Mouse (Mus musculus) kidney, embryonic 14.5 days (tissue): ENCODE measurements at regions not wholly inside any gene's neighbourhood (a gene's known extent, or its start where the extent isn't known, plus 50 kb on each side); places are given as distances from the start of the nearest gene placed in this dataset.

ENCODE experiments used
- ATAC-seq: fragments of 200-750 bp; cut with Nextera tagmentation; 2 replicates; pipeline ENCODE4 v1.8.0; 2017; ENCODE audit warnings: moderate number of reproducible peaks, mild to moderate bottlenecking, moderate TSS enrichment, moderate library complexity; ENCODE audit not compliant: low FRiP score, low TSS enrichment
- H3K27ac ChIP-seq: fragments of 300-500 bp; sonication (generic); 2 replicates; pipeline ENCODE4 v1.5.1; 2014; ENCODE audit warnings: low read depth, mild to moderate bottlenecking, low read length, moderate library complexity, mixed read lengths
- H3K27me3 ChIP-seq: fragments of 300-500 bp; sonication (generic); 2 replicates; pipeline ENCODE4 v1.6.1; 2014; ENCODE audit warnings: mild to moderate bottlenecking, low read length; ENCODE audit not compliant: control insufficient read depth, insufficient read depth
- H3K36me3 ChIP-seq: fragments of 300-500 bp; sonication (generic); 2 replicates; pipeline ENCODE4 v1.6.1; 2014; ENCODE audit warnings: low read length, mixed read lengths; ENCODE audit not compliant: control insufficient read depth, insufficient read depth
- H3K4me1 ChIP-seq: fragments of 300-500 bp; sonication (generic); 2 replicates; pipeline ENCODE4 v1.6.1; 2014; ENCODE audit warnings: low read length, mixed read lengths; ENCODE audit not compliant: control insufficient read depth, insufficient read depth
- H3K4me2 ChIP-seq: fragments of 300-500 bp; sonication (generic); replicated peaks from 2 replicates; pipeline ENCODE4 v1.6.1; 2014; ENCODE audit warnings: low read depth, mild to moderate bottlenecking, low read length
- H3K4me3 ChIP-seq: fragments of 300-500 bp; sonication (generic); 2 replicates; pipeline ENCODE4 v1.5.1; 2014; ENCODE audit warnings: mild to moderate bottlenecking, low read length
- H3K9ac ChIP-seq: fragments of 300-500 bp; sonication (generic); 2 replicates; pipeline ENCODE4 v1.6.1; 2014; ENCODE audit warnings: low read depth, mild to moderate bottlenecking, low read length, moderate library complexity
- H3K9me3 ChIP-seq: fragments of 300-500 bp; sonication (generic); 2 replicates; pipeline ENCODE4 v1.6.1; 2016; ENCODE audit warnings: low read length; ENCODE audit not compliant: control insufficient read depth
- WGBS: fragments of 180-500 bp; shearing (Covaris S2); extraction: QIAGEN DNeasy Blood & Tissue Kit; methylation state at CpG from one replicate; pipeline ENCODE4 v1.1.7; 2014; 5-methylcytosine and 5-hydroxymethylcytosine counted together

DNA sequence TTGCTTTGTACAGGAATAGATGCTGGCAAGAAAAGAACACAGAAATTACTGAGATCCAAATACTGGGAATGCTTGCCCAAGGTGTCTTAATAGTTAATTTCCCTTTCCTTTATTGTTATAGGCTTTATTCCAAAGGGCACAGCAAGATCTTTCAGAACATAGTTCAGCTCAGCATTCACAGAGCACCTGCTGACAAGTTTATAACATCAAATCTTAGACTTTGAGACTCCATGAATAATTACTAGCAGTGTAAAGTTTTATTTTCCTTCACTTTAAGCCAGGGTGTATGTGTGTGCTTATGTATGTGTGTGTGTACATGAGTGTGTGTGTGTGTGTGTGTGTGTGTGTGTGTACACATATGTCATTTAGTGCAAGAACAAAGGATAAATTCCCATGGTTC lies 999.8 kb upstream of the Crim1 start:
- no peaks in the 10 kb centered on the region for H3K4me1 ChIP-seq
- peak; percentile 39; the same call in 1 of the 2 replicates for ATAC-seq
- no peaks in the 10 kb centered on the region for H3K9me3 ChIP-seq
- H3K27ac ChIP-seq = no peak overlapping the region
- no peak overlapping the region for H3K4me3 ChIP-seq
- H3K27me3 ChIP-seq = no peaks in the 10 kb centered on the region
- no peaks in the 10 kb centered on the region for H3K36me3 ChIP-seq
- H3K4me2 ChIP-seq = no peak overlapping the region
- H3K9ac ChIP-seq = no peak overlapping the region

DNA sequence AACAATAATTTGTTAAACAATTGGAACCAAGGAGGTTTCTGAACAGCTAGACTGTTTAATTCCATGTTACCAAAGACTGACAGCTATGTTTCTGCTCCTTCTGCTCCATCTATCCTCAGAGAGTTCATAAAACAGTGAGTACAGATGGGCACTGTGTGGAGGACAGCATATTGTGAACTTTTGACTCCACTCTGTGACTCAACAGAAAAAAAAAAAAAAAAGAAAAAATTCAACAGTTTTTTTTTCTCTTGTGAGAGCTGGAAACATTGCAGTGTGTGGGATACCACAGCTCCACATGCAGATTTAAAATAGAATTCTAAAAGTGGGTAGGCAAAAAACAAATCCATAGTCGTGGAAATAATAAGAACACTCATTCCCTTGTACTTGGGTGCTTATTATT lies 999.4 kb upstream of the Crim1 start:
- Histone ChIP-seq H3K36me3 (no peaks in the 10 kb centered on the region), H3K27me3 (no peaks in the 10 kb centered on the region), H3K9me3 (no peaks in the 10 kb centered on the region), H3K27ac (no peak overlapping the region), H3K9ac (no peak overlapping the region), H3K4me2 (no peak overlapping the region), H3K4me3 (no peak overlapping the region), H3K4me1 (no peaks in the 10 kb centered on the region)
- 60% methylated on average over 1 of the region's 1 CpGs for WGBS
- ATAC-seq = no peak

DNA sequence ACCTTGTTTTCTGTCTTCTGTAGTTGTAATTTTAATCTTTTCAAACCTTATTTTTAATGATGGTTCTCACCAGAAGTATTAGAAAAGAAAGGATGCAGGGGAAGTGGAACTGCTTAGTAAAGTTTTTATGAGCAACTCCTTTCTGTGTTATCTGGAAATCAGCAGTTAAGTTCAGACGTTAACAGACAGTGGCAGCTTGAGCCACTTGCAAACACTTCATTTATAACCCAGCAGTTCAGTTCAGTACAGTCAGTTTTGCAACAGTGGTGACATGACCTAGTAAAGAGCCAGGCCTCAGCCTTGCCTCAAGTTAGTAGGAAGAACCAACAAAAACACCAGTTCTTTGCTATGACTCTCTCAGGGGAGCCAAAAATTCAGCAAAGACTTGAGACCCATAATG lies 989.1 kb upstream of the Crim1 start:
- H3K27ac ChIP-seq = no peak overlapping the region
- H3K4me2 ChIP-seq = no peak overlapping the region
- H3K36me3 ChIP-seq = no peaks in the 10 kb centered on the region
- H3K4me3 ChIP-seq = no peak overlapping the region
- H3K9me3 ChIP-seq = no peaks in the 10 kb centered on the region
- H3K4me1 ChIP-seq = no peaks in the 10 kb centered on the region
- 39% methylated on average over 1 of the region's 1 CpGs for WGBS
- ATAC-seq = no peak
- H3K9ac ChIP-seq = no peak overlapping the region
- H3K27me3 ChIP-seq = no peaks in the 10 kb centered on the region

- 86% methylated on average over 2 of the region's 2 CpGs for WGBS
- no peak overlapping the region for H3K4me2 ChIP-seq
- no peaks in the 10 kb centered on the region for H3K27me3 ChIP-seq
- H3K27ac ChIP-seq = no peak overlapping the region
- ATAC-seq = peak; percentile 20; the same call in 1 of the 2 replicates
- no peaks in the 10 kb centered on the region for H3K4me1 ChIP-seq
- H3K4me3 ChIP-seq = no peak overlapping the region
- H3K36me3 ChIP-seq = no peaks in the 10 kb centered on the region
- H3K9me3 ChIP-seq = no peaks in the 10 kb centered on the region
- H3K9ac ChIP-seq = no peak overlapping the region
These were observed 955.0 kb upstream of the Crim1 start for GRCm38 (mm10) chr17:77245031-77245430.
